Mouse (Mus musculus) embryonic facial prominence, embryonic 14.5 days (tissue): ENCODE results near the gene Igfbp7. TPM values are rescaled to one million over a fixed set of nuclear protein-coding genes. Genes with fewer than 3 reads are reported as not detected.

Experiments
- ATAC-seq: fragments of 200-750 bp; cut with Nextera tagmentation; 2 replicates; pipeline ENCODE4 v1.8.0; 2017; ENCODE audit warnings: low read depth, moderate number of reproducible peaks, moderate TSS enrichment
- DNase-seq: peaks from one replicate; pipeline ENCODE4 v3.0.0-alpha.2; 2015; ENCODE audit warnings: low spot score
- H3K27ac ChIP-seq: fragments of 300-500 bp; sonication (generic); replicated peaks from 2 replicates; pipeline ENCODE4 v1.5.1; 2014; ENCODE audit warnings: low read depth, mild to moderate bottlenecking, low read length, moderate library complexity
- H3K27me3 ChIP-seq: fragments of 300-500 bp; sonication (generic); replicated peaks from 2 replicates; pipeline ENCODE4 v1.6.1; 2014; ENCODE audit warnings: low read length; ENCODE audit not compliant: control insufficient read depth, insufficient read depth
- H3K36me3 ChIP-seq: fragments of 300-500 bp; sonication (generic); 2 replicates; pipeline ENCODE4 v1.6.1; 2014; ENCODE audit warnings: low read length, mixed read lengths; ENCODE audit not compliant: control insufficient read depth, insufficient read depth
- H3K4me1 ChIP-seq: fragments of 300-500 bp; sonication (generic); 2 replicates; pipeline ENCODE4 v1.6.1; 2014; ENCODE audit warnings: antibody characterized with exemption, low read length; ENCODE audit not compliant: control insufficient read depth, insufficient read depth
- H3K4me2 ChIP-seq: fragments of 300-500 bp; sonication (generic); 2 replicates; pipeline ENCODE4 v1.6.1; 2014; ENCODE audit warnings: low read depth, mild to moderate bottlenecking, low read length, moderate library complexity, mixed read lengths
- H3K4me3 ChIP-seq: fragments of 300-500 bp; sonication (generic); 2 replicates; pipeline ENCODE4 v1.5.1; 2014; ENCODE audit warnings: low read depth, mild to moderate bottlenecking, low read length
- H3K9ac ChIP-seq: fragments of 300-500 bp; sonication (generic); 2 replicates; pipeline ENCODE4 v1.6.1; 2014; ENCODE audit warnings: low read depth, mild to moderate bottlenecking, low read length, moderate library complexity, mixed read lengths
- H3K9me3 ChIP-seq: fragments of 300-500 bp; sonication (generic); 2 replicates; pipeline ENCODE4 v1.6.1; 2016; ENCODE audit warnings: low read length; ENCODE audit not compliant: control insufficient read depth
- WGBS: fragments of 180-500 bp; shearing (Covaris S2); extraction: QIAGEN DNeasy Blood & Tissue Kit; methylation state at CpG from one replicate; pipeline ENCODE4 v1.1.7; 2014; 5-methylcytosine and 5-hydroxymethylcytosine counted together
- polyA plus RNA-seq: library from polyadenylated mRNA; unstranded; fragments of >200 nt; fragmentation: Nextera tagmentation; extraction: Ambion mirVana; gene quantifications from 2 replicates; pipeline ENCODE4 v1.2.1, GENCODE M21; 2014

Igfbp7 gene
- polyA plus RNA-seq, 1 experiment from 2014 or later: 119 TPM

DNA sequence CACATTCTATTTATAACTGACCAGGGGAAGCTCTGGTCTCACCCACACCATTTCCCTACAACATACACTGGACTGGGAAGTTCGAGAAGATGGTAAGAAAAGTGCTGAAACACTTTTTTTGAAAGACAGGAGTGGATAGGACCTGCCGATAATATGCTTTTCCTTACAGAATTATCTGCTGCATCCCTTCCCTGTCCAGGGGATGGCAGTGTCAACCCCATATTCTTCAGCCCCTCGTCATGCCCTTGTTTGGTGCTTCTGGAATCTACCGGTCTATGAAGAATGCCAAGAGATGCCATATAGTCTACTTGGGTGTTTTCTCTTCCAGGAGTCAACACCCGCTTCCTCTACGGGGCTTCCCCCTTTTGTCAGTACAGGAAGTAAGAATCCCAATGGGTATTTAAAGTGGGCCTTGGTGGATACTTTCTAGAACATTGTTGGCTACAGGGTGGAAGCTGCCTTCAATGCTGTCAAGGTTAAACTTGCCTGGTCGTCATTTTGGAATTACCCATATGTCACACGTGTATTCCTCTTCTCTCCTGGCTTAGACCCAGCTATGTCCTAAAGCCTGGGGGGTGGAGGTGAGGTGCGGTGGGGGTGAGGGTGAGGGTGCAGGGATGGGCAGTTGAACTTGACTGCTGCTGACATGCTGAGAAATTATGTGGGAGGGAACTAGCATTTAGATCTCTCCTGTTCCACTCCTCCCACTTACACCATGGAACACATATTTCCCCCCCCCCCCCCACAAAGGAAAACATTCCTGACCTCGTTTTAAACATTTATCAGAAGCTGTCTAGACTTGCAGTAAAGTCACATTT, 21.0 kb downstream of the Igfbp7 start:
- Histone ChIP-seq H3K4me3 (no peak overlapping the region), H3K27me3 (no peaks in the 10 kb centered on the region), H3K4me1 (no peaks in the 10 kb centered on the region), H3K9me3 (no peaks in the 10 kb centered on the region), H3K27ac (no peak overlapping the region), H3K9ac (no peak overlapping the region), H3K4me2 (no peak overlapping the region), H3K36me3 (no peaks in the 10 kb centered on the region)
- 59% methylated on average over 10 of the region's 10 CpGs for WGBS
- DNase-seq: no peak
- no peak for ATAC-seq

- DNase-seq: no peak
- WGBS: 71% methylated on average over 6 of the region's 6 CpGs
- no peak overlapping the region for H3K4me3 ChIP-seq
- H3K27me3 ChIP-seq: no peaks in the 10 kb centered on the region
- no peaks in the 10 kb centered on the region for H3K36me3 ChIP-seq
- ATAC-seq: no peak
- no peak overlapping the region for H3K9ac ChIP-seq
- H3K27ac ChIP-seq: no peak overlapping the region
- no peaks in the 10 kb centered on the region; the same call in 1 of the 2 replicates for H3K4me1 ChIP-seq
- H3K9me3 ChIP-seq: no peaks in the 10 kb centered on the region
- H3K4me2 ChIP-seq: no peak overlapping the region
Observed at GRCm38 (mm10) chr5:77385900-77386595, 21.8 kb downstream of the Igfbp7 start.

DNA sequence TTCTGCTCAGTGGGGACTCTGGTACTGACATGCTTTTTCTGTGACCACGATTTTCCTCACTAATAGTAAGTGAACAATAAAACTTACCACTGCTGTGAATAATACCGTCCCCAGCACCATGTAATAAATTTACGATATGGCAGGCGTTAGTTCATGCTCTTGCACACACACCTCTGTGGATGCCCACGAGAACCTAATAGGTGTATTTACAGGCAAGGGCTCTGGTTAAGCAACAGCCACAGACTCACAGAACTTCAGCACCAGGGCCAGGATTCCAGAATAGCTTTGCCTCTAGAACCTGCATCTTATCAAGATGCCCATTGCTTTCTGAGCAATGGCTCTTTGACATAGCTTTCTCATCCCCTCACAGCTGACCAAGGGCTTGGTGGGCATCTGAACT, 22.6 kb downstream of the Igfbp7 start:
- 80% methylated on average over 5 of the region's 5 CpGs for WGBS
- Histone ChIP-seq H3K4me1 (peaks cover 3% of the 10 kb centered on the region; the same call in 1 of the 2 replicates), H3K27me3 (no peaks in the 10 kb centered on the region)

DNA sequence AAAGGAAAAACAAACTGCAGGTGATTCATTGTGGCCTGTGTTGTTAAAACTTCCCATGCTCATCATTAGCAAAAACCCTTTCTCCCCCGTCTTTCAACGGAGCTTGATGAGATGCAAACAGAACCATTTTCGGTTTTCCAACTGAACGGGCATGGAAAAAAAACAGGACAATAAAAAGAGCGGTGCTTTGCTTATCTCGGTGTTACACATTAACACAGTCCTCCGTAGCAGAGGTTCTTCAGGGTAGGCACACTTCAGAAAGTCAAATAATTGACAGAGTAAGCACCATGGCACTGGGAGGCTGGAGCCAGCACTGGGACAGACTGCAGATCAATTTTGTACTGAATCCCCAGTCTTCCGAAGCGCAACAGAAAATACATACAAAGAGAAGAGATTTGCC, 23.1 kb downstream of the Igfbp7 start:
- H3K27me3 ChIP-seq: no peaks in the 10 kb centered on the region
- no peak overlapping the region for H3K4me2 ChIP-seq
- no peak overlapping the region for H3K27ac ChIP-seq
- no peaks in the 10 kb centered on the region for H3K36me3 ChIP-seq
- no peak overlapping the region for H3K4me3 ChIP-seq
- H3K9me3 ChIP-seq: no peaks in the 10 kb centered on the region
- peaks cover 3% of the 10 kb centered on the region; the same call in 1 of the 2 replicates for H3K4me1 ChIP-seq
- no peak overlapping the region for H3K9ac ChIP-seq
- ATAC-seq (no peak), DNase-seq (no peak)
- 86% methylated on average over 9 of the region's 9 CpGs for WGBS

More for the DNA sequence above, 22.6 kb downstream of the Igfbp7 start:
- no peak for ATAC-seq
- Histone ChIP-seq H3K36me3 (no peaks in the 10 kb centered on the region), H3K4me3 (no peak overlapping the region), H3K9ac (no peak overlapping the region), H3K27ac (no peak overlapping the region), H3K4me2 (no peak overlapping the region), H3K9me3 (no peaks in the 10 kb centered on the region)
- no peak for DNase-seq

DNA sequence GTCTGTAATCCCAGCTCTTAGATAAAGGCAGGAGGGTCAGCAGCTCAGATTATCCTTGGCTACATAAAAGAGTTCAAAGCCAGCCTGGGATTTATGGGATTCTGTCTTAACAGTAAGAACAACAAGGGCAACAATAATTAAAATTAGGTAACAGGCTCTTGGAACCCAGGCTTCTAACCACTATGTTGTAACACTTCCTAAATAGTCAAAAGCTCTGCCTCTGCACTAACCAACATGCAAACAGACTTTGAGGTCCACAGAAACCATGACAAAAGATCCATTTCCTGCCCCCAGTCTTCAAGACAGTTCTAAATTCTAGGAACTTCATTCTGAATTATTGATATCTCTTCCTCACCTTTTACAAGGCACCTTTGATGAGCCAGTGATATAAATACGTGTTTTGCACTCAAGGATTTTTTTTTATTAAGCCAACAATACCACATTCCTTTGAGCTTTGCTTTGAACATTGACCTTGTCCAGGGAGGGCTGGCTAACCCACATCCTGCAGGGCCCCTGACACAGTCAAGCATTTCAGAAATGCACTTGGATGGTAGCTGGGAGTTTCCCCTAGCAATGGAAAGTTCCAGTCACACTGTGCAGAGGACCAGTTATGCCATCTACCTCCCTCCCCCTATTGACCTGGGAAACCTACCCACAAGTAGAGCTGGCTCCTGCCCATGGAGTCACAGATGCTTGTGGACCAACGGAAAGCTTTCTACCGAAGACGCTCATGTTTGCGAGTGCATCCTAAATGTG, 23.9 kb downstream of the Igfbp7 start:
- no peak overlapping the region for H3K9ac ChIP-seq
- DNase-seq (no peak), ATAC-seq (no peak)
- H3K36me3 ChIP-seq: no peaks in the 10 kb centered on the region
- H3K4me3 ChIP-seq: no peak overlapping the region
- no peaks in the 10 kb centered on the region for H3K27me3 ChIP-seq
- H3K4me1 ChIP-seq: peaks cover 3% of the 10 kb centered on the region; the same call in 1 of the 2 replicates
- WGBS: 84% methylated on average over 5 of the region's 5 CpGs
- H3K9me3 ChIP-seq: no peaks in the 10 kb centered on the region
- no peak overlapping the region for H3K4me2 ChIP-seq
- H3K27ac ChIP-seq: no peak overlapping the region

DNA sequence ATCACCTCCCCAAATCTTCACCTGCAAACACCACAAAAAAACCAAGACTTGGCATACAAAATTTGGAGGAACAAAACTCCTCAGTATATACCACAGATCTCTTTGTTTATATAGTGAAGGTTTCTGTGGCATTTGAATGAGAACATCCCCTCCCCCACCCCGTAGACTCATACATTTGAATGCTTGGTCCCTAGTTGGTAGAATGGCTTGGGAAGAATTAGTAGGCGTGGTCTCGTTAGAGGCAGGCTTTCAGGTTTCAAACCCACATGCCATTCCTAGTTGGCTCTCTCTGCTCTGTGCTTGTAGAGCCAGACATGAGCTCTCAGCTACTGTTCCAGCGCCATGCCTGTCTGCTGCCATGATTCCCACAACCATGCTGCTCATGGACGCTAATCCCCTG, 26.2 kb downstream of the Igfbp7 start:
- DNase-seq (no peak), ATAC-seq (no peak)
- no peak overlapping the region for H3K27ac ChIP-seq
- H3K27me3 ChIP-seq: no peaks in the 10 kb centered on the region
- no peaks in the 10 kb centered on the region for H3K9me3 ChIP-seq
- H3K4me3 ChIP-seq: no peak overlapping the region
- 91% methylated on average over 5 of the region's 5 CpGs for WGBS
- H3K36me3 ChIP-seq: no peaks in the 10 kb centered on the region
- peaks cover 3% of the 10 kb centered on the region; the same call in 1 of the 2 replicates for H3K4me1 ChIP-seq
- no peak overlapping the region for H3K4me2 ChIP-seq
- H3K9ac ChIP-seq: no peak overlapping the region

GRCm38 (mm10) chr5:77381283-77381682, 26.6 kb downstream of the Igfbp7 start:
- DNase-seq (no peak), ATAC-seq (no peak)
- H3K36me3 ChIP-seq: no peaks in the 10 kb centered on the region
- H3K9me3 ChIP-seq: no peaks in the 10 kb centered on the region
- 86% methylated on average over 7 of the region's 7 CpGs for WGBS
- no peak overlapping the region for H3K4me2 ChIP-seq
- H3K27me3 ChIP-seq: no peaks in the 10 kb centered on the region
- H3K4me1 ChIP-seq: peaks cover 3% of the 10 kb centered on the region; the same call in 1 of the 2 replicates
- H3K4me3 ChIP-seq: no peak overlapping the region
- no peak overlapping the region for H3K9ac ChIP-seq
- H3K27ac ChIP-seq: no peak overlapping the region

GRCm38 (mm10) chr5:77380321-77380901, 27.4 kb downstream of the Igfbp7 start:
- DNase-seq: no peak
- no peak overlapping the region for H3K27ac ChIP-seq
- H3K4me3 ChIP-seq: no peak overlapping the region
- H3K36me3 ChIP-seq: no peaks in the 10 kb centered on the region
- no peaks in the 10 kb centered on the region for H3K9me3 ChIP-seq
- H3K27me3 ChIP-seq: no peaks in the 10 kb centered on the region
- WGBS: 66% methylated on average over 17 of the region's 17 CpGs
- no peak for ATAC-seq
- H3K4me2 ChIP-seq: no peak overlapping the region
- H3K4me1 ChIP-seq: peaks cover 3% of the 10 kb centered on the region; the same call in 1 of the 2 replicates
- H3K9ac ChIP-seq: no peak overlapping the region
